Mouse (Mus musculus) kidney, postnatal 14 days (tissue): ENCODE measurements around the gene Fthl17c.
"Not testable (repeated sequence)": the region's sequence is repeated elsewhere in the genome, so short reads cannot be mapped to it uniquely, and the experiment has no call there.

ENCODE experiments used
- DNase-seq: peaks from one replicate; pipeline ENCODE4 v3.0.0; 2022; ENCODE audit warnings: mixed read lengths

Fthl17c gene

GRCm38 (mm10) chrX:8976459-8976858 lies at the start of gene Fthl17c:
TSS of gene Fthl17c (minus strand) at chrX:8976559.
- not testable (repeated sequence) for DNase-seq

GRCm38 (mm10) chrX:9019481-9019880 lies 43.1 kb upstream of the Fthl17c start:
- no peak for DNase-seq

GRCm38 (mm10) chrX:9016079-9016478 lies 39.7 kb upstream of the Fthl17c start:
- DNase-seq, result no peak

- DNase-seq, result not testable (repeated sequence)
Measured at GRCm38 (mm10) chrX:8986655-8987054, 10.3 kb upstream of the Fthl17c start, which contains the start of gene Fthl17d. TSS of gene Fthl17d (minus strand) at chrX:8986755.

GRCm38 (mm10) chrX:8964618-8965017 lies 11.7 kb downstream of the Fthl17c start:
- not testable (repeated sequence) for DNase-seq

- not testable (repeated sequence) for DNase-seq
Measured at GRCm38 (mm10) chrX:8962875-8963274, 13.5 kb downstream of the Fthl17c start, which contains the start of gene Fthl17b. TSS of gene Fthl17b (minus strand) at chrX:8962975.

GRCm38 (mm10) chrX:8948130-8948805 lies 28.1 kb downstream of the Fthl17c start:
- peak; percentile 85 for DNase-seq

GRCm38 (mm10) chrX:8944041-8944440 lies 32.3 kb downstream of the Fthl17c start:
- no peak for DNase-seq

GRCm38 (mm10) chrX:8927308-8927707 lies 49.1 kb downstream of the Fthl17c start:
- no peak for DNase-seq
